Mouse (Mus musculus): ENCODE results near the gene Sgf29. TPM values are rescaled to one million over a fixed set of nuclear protein-coding genes. Genes with fewer than 3 reads are reported as not detected.
"Not testable (repeated sequence)": the region's sequence is repeated elsewhere in the genome, so short reads cannot be mapped to it uniquely, and the experiment has no call there.

Sgf29 gene
- polyA plus RNA-seq, 1 experiment from 2014 or later: 54.7 TPM

DNA sequence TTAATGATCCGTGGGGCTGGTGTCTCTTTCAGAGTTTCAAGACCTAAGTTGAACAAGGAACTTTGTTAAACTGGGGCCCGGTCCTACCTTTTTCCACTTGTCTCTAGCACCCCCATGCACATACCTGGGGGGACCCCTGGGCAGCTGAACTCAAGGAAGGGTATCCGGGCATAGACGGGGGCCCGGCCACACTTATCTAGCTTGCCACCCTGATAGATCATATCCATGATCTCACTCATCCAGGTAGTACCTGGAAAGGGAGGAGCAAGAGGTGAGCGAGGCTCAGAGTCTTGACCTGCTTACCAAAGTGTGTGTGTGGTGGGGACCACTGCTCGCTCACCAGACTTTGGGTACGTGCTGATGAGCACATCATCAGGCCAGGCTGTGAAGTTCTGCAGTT lies 26.0 kb downstream of the Sgf29 start:
- Histone ChIP-seq H3K4me2 (replicated peaks) (no peak overlapping the region), H3K4me3 (no peak overlapping the region), H3K9me3 (no peaks in the 10 kb centered on the region), H3K27me3 (no peaks in the 10 kb centered on the region), H3K4me1 (no peaks in the 10 kb centered on the region), H3K27ac (replicated peaks) (no peak overlapping the region), H3K36me3 (peaks cover 26% of the 10 kb centered on the region), H3K9ac (replicated peaks) (no peak overlapping the region)
- WGBS: 97% methylated on average over 8 of the region's 8 CpGs
- ATAC-seq (replicated peaks): no peak

GRCm38 (mm10) chr7:126676207-126676606 lies 27.1 kb downstream of the Sgf29 start, which contains the start of gene Sult1a1:
Sult1a1 (minus strand) TSS chr7:126676432.
- no peak for ATAC-seq (replicated peaks)
- Histone ChIP-seq H3K9ac (replicated peaks) (no peak within 1 kb of the TSS), H3K4me2 (replicated peaks) (no peak within 1 kb of the TSS), H3K27ac (replicated peaks) (no peak within 1 kb of the TSS), H3K27me3 (no peaks in the 10 kb centered on the region), H3K36me3 (peaks cover 20% of the 10 kb centered on the region), H3K4me3 (no peak within 1 kb of the TSS), H3K9me3 (no peaks in the 10 kb centered on the region), H3K4me1 (no peaks in the 10 kb centered on the region)
- WGBS: 96% methylated on average over 1 of the region's 1 CpGs

DNA sequence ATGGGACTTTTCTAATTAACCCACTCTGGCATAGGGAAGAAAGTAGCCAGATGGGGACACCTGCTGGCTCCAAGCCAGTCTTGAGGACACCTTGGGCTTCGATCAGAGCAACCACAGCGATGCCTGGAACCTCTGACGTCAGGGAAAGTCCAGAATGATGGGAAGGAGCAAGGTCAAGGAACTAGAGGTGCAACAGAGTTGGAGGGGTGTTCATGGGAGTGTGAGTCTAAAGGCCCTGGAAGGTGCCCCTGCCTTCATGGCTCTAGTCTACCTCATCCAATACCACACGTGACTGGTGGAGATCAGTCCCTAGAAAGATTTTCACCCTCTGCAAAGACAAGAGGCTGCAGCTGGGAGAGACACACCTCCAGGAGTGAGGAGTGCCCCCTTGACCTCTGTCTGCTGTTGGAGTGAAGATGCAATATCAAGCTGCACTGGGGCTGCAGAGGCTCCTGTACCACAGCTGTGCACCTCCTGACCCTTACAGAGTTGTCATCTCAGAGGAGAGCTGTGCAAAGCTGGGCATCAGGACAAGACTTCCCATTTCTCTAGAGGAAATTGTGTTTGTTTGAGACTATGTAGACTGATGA lies 27.6 kb downstream of the Sgf29 start:
- H3K9me3 ChIP-seq: no peaks in the 10 kb centered on the region
- H3K4me3 ChIP-seq: no peak overlapping the region
- no peak overlapping the region for H3K27ac ChIP-seq (replicated peaks)
- H3K27me3 ChIP-seq: no peaks in the 10 kb centered on the region
- H3K36me3 ChIP-seq: peaks cover 17% of the 10 kb centered on the region
- no peaks in the 10 kb centered on the region for H3K4me1 ChIP-seq
- no peak overlapping the region for H3K4me2 ChIP-seq (replicated peaks)
- 73% methylated on average over 4 of the region's 4 CpGs for WGBS
- H3K9ac ChIP-seq (replicated peaks): no peak overlapping the region
- no peak for ATAC-seq (replicated peaks)

DNA sequence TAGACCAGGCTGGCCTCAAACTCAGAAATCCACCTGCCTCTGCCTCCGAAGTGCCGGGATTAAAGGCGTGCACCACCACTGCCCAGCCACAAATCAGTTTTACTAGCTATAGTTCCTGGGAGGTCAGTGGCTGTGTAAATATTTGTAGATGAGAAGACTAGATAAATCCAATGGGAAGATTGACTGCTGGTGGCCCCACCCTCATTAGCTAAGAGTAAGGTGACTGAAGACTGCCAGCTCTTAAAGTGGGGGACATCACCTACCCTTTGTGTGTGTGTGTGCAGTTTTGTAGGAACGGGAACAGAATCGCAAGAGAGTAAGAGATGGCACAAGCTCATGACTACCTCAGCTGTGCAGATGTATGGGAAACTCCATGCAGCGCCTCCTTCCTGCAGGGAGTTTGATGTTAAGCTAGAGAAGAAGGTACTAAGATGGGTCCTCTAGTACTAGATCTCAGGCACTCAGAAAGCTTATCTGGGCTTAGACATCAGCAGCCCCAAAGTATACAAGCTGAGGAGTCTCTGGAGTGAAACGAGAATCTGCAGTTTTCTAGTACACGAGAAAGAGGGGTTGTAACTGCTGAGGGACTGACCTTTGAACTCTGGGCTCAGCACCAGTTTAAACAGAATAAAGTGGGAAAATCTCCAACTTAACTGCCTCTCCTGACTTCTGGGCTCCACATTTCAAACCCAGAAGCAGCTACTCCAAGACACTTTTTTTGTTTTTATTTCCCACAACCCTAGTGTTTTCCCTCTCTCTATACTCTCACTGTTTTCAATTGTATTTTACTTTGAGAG lies 29.6 kb downstream of the Sgf29 start:
- Histone ChIP-seq H3K27me3 (no peaks in the 10 kb centered on the region), H3K36me3 (no peaks in the 10 kb centered on the region; the same call in 1 of the 2 replicates), H3K9ac (replicated peaks) (no peak overlapping the region), H3K4me3 (no peak overlapping the region), H3K4me2 (replicated peaks) (no peak overlapping the region), H3K27ac (replicated peaks) (no peak overlapping the region), H3K9me3 (no peaks in the 10 kb centered on the region), H3K4me1 (no peaks in the 10 kb centered on the region)
- ATAC-seq (replicated peaks): no peak
- WGBS: 90% methylated on average over 8 of the region's 8 CpGs

DNA sequence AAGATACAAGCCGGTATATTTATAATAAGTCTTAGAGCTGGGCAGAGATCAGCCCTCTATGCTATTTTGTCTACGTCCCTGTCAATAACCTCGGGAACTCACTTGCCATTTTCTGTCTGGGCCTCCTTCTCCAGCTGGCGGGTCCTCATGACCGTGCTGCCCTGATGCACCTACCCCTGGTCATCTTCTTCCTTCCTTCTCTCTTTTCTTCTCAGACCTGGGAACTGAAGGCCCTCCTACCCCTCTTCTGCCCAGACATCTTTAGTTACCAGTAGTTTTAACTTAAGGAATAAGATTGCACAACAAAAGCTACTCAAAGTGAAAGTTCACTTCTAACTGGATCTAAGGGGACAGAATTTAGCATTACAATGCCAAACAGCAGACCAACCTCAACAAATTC lies 30.6 kb downstream of the Sgf29 start:
- Histone ChIP-seq H3K4me3 (no peak overlapping the region), H3K27ac (replicated peaks) (no peak overlapping the region), H3K4me2 (replicated peaks) (no peak overlapping the region), H3K36me3 (no peaks in the 10 kb centered on the region; the same call in 1 of the 2 replicates), H3K9ac (replicated peaks) (no peak overlapping the region), H3K9me3 (no peaks in the 10 kb centered on the region), H3K27me3 (no peaks in the 10 kb centered on the region), H3K4me1 (no peaks in the 10 kb centered on the region)
- 90% methylated on average over 5 of the region's 5 CpGs for WGBS
- no peak for ATAC-seq (replicated peaks)

GRCm38 (mm10) chr7:126681221-126681620 lies 32.1 kb downstream of the Sgf29 start:
- H3K27me3 ChIP-seq: no peaks in the 10 kb centered on the region
- ATAC-seq (replicated peaks): no peak
- no peaks in the 10 kb centered on the region for H3K9me3 ChIP-seq
- H3K4me2 ChIP-seq (replicated peaks): no peak overlapping the region
- H3K4me1 ChIP-seq: no peaks in the 10 kb centered on the region
- H3K9ac ChIP-seq (replicated peaks): no peak overlapping the region
- 92% methylated on average over 5 of the region's 5 CpGs for WGBS
- H3K36me3 ChIP-seq: no peaks in the 10 kb centered on the region
- no peak overlapping the region for H3K27ac ChIP-seq (replicated peaks)
- no peak overlapping the region for H3K4me3 ChIP-seq

GRCm38 (mm10) chr7:126688156-126688555 lies 39.0 kb downstream of the Sgf29 start:
- WGBS: 80% methylated on average over 4 of the region's 4 CpGs
- not testable (repeated sequence) for H3K4me1 ChIP-seq; H3K27me3 ChIP-seq; H3K27ac ChIP-seq (replicated peaks); H3K4me3 ChIP-seq; ATAC-seq (replicated peaks); H3K9me3 ChIP-seq; H3K4me2 ChIP-seq (replicated peaks); H3K9ac ChIP-seq (replicated peaks)
- H3K36me3 ChIP-seq: peaks cover 22% of the 10 kb centered on the region

DNA sequence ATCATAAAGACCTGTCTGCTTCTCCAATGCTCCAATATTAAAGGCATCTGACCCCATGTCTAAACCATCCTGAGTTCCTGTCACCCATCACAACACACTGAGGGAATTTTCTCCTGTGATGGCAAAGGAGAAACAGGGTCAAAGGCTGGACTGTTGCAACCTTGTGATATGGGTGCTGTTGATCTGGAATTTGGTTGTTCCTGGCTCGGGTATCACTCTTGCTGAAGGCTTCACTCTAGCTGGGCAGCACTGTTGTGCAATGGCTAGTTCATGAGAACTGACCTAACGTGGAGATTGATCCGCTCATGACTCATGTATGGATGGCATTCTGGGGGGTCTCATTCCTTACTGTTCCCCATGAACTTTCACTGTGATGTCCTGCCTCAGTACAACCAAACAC lies 39.9 kb downstream of the Sgf29 start:
- ATAC-seq (replicated peaks): no peak
- H3K4me3 ChIP-seq: no peak overlapping the region
- 87% methylated on average over 3 of the region's 3 CpGs for WGBS

DNA sequence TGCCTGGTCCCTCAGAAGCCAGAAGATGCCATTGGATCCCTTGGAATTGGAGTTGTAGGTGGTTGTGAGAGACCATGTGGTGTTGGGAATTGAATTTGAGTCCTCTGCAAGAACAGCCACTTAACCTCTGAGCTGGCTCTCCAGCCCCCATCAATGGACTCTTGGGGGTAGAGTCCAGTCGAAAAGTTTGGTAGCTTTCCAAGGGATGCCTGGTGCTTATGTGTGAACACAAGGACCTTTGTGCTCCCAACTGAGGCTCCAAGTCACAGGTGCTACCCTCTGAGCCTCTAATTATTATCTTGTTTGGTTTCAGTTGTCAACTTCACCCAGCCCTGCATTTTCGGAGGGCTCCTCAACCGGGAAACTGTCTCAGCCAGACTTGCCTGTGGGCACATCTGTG lies 41.6 kb downstream of the Sgf29 start:
- Histone ChIP-seq H3K36me3 (peaks cover 22% of the 10 kb centered on the region), H3K27ac (replicated peaks) (no peak overlapping the region), H3K4me2 (replicated peaks) (no peak overlapping the region), H3K27me3 (no peaks in the 10 kb centered on the region), H3K9me3 (no peaks in the 10 kb centered on the region), H3K4me1 (peaks cover 16% of the 10 kb centered on the region), H3K9ac (replicated peaks) (no peak overlapping the region), H3K4me3 (no peak overlapping the region)
- ATAC-seq (replicated peaks): no peak
- WGBS: 89% methylated on average over 3 of the region's 3 CpGs

More for the DNA sequence above, 39.9 kb downstream of the Sgf29 start:
- no peaks in the 10 kb centered on the region for H3K9me3 ChIP-seq
- no peak overlapping the region for H3K9ac ChIP-seq (replicated peaks)
- H3K36me3 ChIP-seq: peaks cover 22% of the 10 kb centered on the region
- H3K27me3 ChIP-seq: no peaks in the 10 kb centered on the region
- H3K4me1 ChIP-seq: peaks cover 9% of the 10 kb centered on the region
- no peak overlapping the region for H3K4me2 ChIP-seq (replicated peaks)
- H3K27ac ChIP-seq (replicated peaks): no peak overlapping the region

GRCm38 (mm10) chr7:126691676-126692075 lies 42.6 kb downstream of the Sgf29 start:
- Histone ChIP-seq H3K4me3 (no peak overlapping the region), H3K9ac (replicated peaks) (no peak overlapping the region), H3K36me3 (peaks cover 22% of the 10 kb centered on the region), H3K9me3 (no peaks in the 10 kb centered on the region), H3K27me3 (no peaks in the 10 kb centered on the region), H3K4me1 (peaks cover 20% of the 10 kb centered on the region), H3K4me2 (replicated peaks) (no peak overlapping the region), H3K27ac (replicated peaks) (no peak overlapping the region)
- ATAC-seq (replicated peaks): no peak
- 83% methylated on average over 5 of the region's 5 CpGs for WGBS

DNA sequence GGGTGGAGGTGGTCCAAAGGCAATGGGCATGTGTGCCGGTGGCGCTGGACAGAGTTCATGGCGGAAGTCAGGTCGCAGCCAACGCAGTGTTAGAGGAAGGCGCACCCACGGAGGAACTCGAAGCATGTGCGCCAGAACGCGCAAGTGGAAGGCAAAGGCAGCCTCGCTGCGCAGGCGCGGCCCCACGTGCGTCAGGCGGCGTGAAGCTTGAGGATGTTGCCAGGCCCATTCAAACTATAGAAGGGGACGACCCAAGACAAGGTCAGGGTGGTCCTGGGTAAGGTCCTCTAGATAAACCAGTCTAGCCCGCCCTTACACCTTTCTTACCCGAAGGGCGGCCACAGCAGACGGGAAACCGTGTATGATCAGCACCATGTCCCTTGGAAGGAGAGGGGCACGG lies 43.3 kb downstream of the Sgf29 start:
- H3K27ac ChIP-seq (replicated peaks): no peak overlapping the region
- 97% methylated on average over 26 of the region's 26 CpGs for WGBS
- ATAC-seq (replicated peaks): no peak
- no peak overlapping the region for H3K4me2 ChIP-seq (replicated peaks)
- H3K9me3 ChIP-seq: no peaks in the 10 kb centered on the region
- H3K36me3 ChIP-seq: peaks cover 22% of the 10 kb centered on the region
- H3K27me3 ChIP-seq: no peaks in the 10 kb centered on the region
- no peak overlapping the region for H3K9ac ChIP-seq (replicated peaks)
- H3K4me3 ChIP-seq: no peak overlapping the region
- H3K4me1 ChIP-seq: peaks cover 28% of the 10 kb centered on the region

GRCm38 (mm10) chr7:126693256-126693655 lies 44.1 kb downstream of the Sgf29 start:
- H3K27ac ChIP-seq (replicated peaks): no peak overlapping the region
- no peak overlapping the region; the same call in 1 of the 2 replicates for H3K9ac ChIP-seq (replicated peaks)
- ATAC-seq (replicated peaks): no peak
- 36% methylated on average over 3 of the region's 3 CpGs for WGBS
- no peaks in the 10 kb centered on the region for H3K27me3 ChIP-seq
- H3K9me3 ChIP-seq: no peaks in the 10 kb centered on the region
- peaks cover 22% of the 10 kb centered on the region for H3K36me3 ChIP-seq
- peaks cover 30% of the 10 kb centered on the region for H3K4me1 ChIP-seq
- H3K4me3 ChIP-seq: no peak overlapping the region
- H3K4me2 ChIP-seq (replicated peaks): peak overlapping the region; percentile 8; the same call in 1 of the 2 replicates
